Mouse (Mus musculus) stomach, embryonic 14.5 days (tissue): ENCODE measurements around the gene Pcdh15. TPM values are rescaled to one million over a fixed set of nuclear protein-coding genes. Genes with fewer than 3 reads are reported as not detected.
A peak's percentile ranks its signal among the peaks of the same experiment; 100 is the strongest.

Source experiments
- ATAC-seq: fragments of 200-750 bp; cut with Nextera tagmentation; 2 replicates; pipeline ENCODE4 v1.8.0; 2017; ENCODE audit warnings: low read depth, moderate TSS enrichment; ENCODE audit not compliant: insufficient number of reproducible peaks, insufficient read depth, low FRiP score
- H3K27ac ChIP-seq: fragments of 300-500 bp; sonication (generic); 2 replicates; pipeline ENCODE4 v1.5.1; 2014; ENCODE audit warnings: mild to moderate bottlenecking, low read length, moderate library complexity, mixed read lengths
- H3K27me3 ChIP-seq: fragments of 300-500 bp; sonication (generic); 2 replicates; pipeline ENCODE4 v1.6.1; 2014; ENCODE audit warnings: low read length, control low read depth, mixed read lengths; ENCODE audit not compliant: control insufficient read depth, insufficient read depth
- H3K36me3 ChIP-seq: fragments of 300-500 bp; sonication (generic); 2 replicates; pipeline ENCODE4 v1.6.1; 2014; ENCODE audit warnings: mild to moderate bottlenecking, control low read depth, low read length, moderate library complexity, mixed read lengths; ENCODE audit not compliant: control insufficient read depth, insufficient read depth
- H3K4me1 ChIP-seq: fragments of 300-500 bp; sonication (generic); 2 replicates; pipeline ENCODE4 v1.6.1; 2014; ENCODE audit warnings: low read length, control low read depth, mixed read lengths; ENCODE audit not compliant: control insufficient read depth, insufficient read depth
- H3K4me2 ChIP-seq: fragments of 300-500 bp; sonication (generic); replicated peaks from 2 replicates; pipeline ENCODE4 v1.6.1; 2014; ENCODE audit warnings: low read depth, low read length, control low read depth
- H3K4me3 ChIP-seq: fragments of 300-500 bp; sonication (generic); 2 replicates; pipeline ENCODE4 v1.5.1; 2014; ENCODE audit warnings: low read depth, low read length, control low read depth
- H3K9ac ChIP-seq: fragments of 300-500 bp; sonication (generic); replicated peaks from 2 replicates; pipeline ENCODE4 v1.6.1; 2014; ENCODE audit warnings: low read depth, mild to moderate bottlenecking, control low read depth, low read length, moderate library complexity, mixed read lengths
- H3K9me3 ChIP-seq: fragments of 300-500 bp; sonication (generic); 2 replicates; pipeline ENCODE4 v1.6.1; 2016; ENCODE audit warnings: low read depth, low read length, control low read depth; ENCODE audit not compliant: control insufficient read depth
- WGBS: fragments of 180-500 bp; shearing (Covaris S2); extraction: QIAGEN DNeasy Blood & Tissue Kit; methylation state at CpG from one replicate; pipeline ENCODE4 v1.1.7; 2014; 5-methylcytosine and 5-hydroxymethylcytosine counted together
- polyA plus RNA-seq: library from polyadenylated mRNA; unstranded; fragments of >200 nt; fragmentation: Nextera tagmentation; extraction: Ambion mirVana; gene quantifications from 2 replicates; pipeline ENCODE4 v1.2.1, GENCODE M21; 2014

The Pcdh15 gene
- polyA plus RNA-seq, 1 experiment from 2014 or later: 3.4 TPM

DNA sequence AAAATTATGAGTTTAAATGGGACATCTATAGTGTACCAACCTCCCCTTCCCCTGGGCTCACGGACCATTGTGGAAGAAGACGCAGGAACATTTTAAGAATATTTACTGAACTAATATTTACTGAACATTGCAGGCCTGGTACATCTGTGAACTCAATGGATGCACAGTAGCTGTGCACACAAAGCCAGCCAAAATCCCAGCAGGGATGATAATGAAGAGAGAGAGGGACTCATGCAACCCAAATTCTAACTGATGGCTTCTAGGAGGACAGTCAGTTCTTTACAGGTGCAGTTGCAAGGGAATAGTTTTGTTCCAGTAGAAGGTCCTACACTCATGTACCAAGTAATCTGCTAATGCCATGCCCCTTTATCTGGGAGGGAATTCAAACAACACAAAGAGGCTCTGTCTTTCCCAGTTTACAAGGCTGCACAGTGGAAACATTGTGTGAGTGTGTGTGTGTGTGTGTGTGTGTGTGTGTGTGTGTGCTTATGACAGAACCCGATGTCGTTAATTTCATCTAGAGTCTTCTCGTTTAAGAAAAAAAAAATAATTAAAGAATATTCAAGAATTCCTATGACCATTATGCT is 475.7 kb downstream of the Pcdh15 start:
- Histone ChIP-seq H3K9ac (no peak overlapping the region), H3K36me3 (no peaks in the 10 kb centered on the region), H3K27ac (no peak overlapping the region), H3K4me2 (no peak overlapping the region), H3K4me3 (no peak overlapping the region), H3K27me3 (no peaks in the 10 kb centered on the region), H3K9me3 (no peaks in the 10 kb centered on the region), H3K4me1 (no peaks in the 10 kb centered on the region)
- no peak for ATAC-seq
- 84% methylated on average over 5 of the region's 5 CpGs for WGBS

DNA sequence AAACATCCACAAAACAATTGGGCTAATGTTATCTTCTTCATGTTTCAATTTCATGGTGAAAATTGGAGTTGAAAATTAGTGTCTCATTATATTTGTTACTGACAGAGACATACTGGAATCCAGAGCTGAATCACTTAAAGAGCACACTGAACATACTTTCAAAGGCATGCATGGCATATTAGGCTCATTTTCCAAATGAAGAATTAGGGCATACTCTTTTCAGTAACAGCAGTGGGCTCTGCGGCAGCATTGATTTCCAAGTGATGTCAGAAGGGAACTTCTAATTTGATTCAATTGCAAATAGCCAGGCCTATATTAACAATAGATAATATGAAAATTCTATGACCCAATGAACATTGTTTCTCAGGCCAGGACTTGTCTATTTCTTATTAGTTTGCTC is 568.4 kb downstream of the Pcdh15 start:
- no peak overlapping the region for H3K4me3 ChIP-seq
- H3K27ac ChIP-seq: no peak overlapping the region
- no peak overlapping the region for H3K9ac ChIP-seq
- no peaks in the 10 kb centered on the region for H3K36me3 ChIP-seq
- H3K4me1 ChIP-seq: no peaks in the 10 kb centered on the region
- H3K9me3 ChIP-seq: no peaks in the 10 kb centered on the region
- no peak overlapping the region for H3K4me2 ChIP-seq
- no peak for ATAC-seq
- whole genome bisulfite sequencing: 82% methylated on average over 1 of the region's 1 CpGs
- H3K27me3 ChIP-seq: no peaks in the 10 kb centered on the region

DNA sequence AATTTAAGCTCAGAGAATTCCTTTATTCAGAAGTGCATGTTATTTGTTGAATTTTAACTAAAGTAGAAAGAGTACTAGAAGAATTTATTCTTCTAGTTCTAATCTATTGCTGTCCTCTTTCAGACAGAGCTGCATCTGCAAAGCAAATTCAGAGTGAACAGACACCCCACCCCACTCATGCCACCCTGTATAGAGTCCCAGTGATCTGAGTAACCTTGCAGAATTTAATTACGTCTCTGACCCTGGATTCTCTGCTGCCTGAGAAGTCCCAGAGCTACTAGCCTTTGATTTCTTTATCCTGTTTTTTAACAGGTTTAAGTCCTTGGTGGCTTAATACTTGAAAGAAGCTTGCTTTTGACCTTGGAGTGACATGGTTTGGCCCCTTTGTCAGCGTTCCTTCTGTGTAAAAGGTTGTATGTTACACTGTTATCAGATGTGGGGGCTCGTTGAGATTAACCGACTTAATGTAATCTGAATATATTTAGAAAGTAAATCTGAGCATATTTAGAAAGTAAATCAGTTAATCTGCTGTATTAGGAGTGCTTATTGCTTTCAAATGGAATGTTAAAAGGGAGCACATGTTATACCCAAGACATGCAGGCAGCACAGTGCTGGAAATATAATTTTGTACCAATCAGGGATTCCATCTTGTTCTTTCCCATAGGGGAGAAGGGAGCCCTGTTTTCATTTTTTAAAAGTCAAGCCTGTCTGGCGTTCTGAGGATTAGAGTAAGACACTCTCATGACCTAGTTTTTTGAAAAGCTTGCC is 601.6 kb downstream of the Pcdh15 start:
- Histone ChIP-seq H3K9me3 (no peaks in the 10 kb centered on the region), H3K27me3 (no peaks in the 10 kb centered on the region), H3K36me3 (no peaks in the 10 kb centered on the region), H3K4me3 (no peak overlapping the region), H3K4me1 (no peaks in the 10 kb centered on the region), H3K4me2 (no peak overlapping the region), H3K27ac (no peak overlapping the region), H3K9ac (no peak overlapping the region)
- peak; percentile 56; the same call in 1 of the 2 replicates for ATAC-seq
- 52% methylated on average over 5 of the region's 5 CpGs for WGBS

GRCm38 (mm10) chr10:73725566-73726240 is 626.6 kb downstream of the Pcdh15 start:
- WGBS: 67% methylated on average over 7 of the region's 7 CpGs
- Histone ChIP-seq H3K9ac (no peak overlapping the region), H3K9me3 (no peaks in the 10 kb centered on the region), H3K36me3 (no peaks in the 10 kb centered on the region), H3K27ac (no peak overlapping the region), H3K4me2 (no peak overlapping the region), H3K4me1 (no peaks in the 10 kb centered on the region), H3K4me3 (no peak overlapping the region), H3K27me3 (no peaks in the 10 kb centered on the region)
- ATAC-seq: peak; percentile 79; the same call in 1 of the 2 replicates

DNA sequence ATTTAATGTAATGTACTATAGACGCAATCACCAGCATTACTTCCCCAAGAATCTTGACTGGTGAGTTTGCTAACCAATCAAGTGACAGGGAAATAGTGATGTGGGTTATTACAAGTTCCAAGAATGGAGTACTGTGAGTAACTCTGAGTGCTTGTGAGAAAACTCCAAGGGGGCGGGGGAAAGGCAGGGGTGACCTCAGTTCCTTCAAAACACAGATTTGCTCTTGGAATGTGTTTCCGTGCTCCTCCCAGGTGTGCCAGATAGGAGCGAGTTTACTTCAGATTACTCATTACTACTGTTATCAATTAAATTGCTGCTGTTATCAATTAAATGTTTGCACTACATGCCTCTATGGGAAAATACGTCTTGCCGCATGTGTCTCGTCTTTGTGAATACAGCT is 634.1 kb downstream of the Pcdh15 start:
- Histone ChIP-seq H3K27ac (no peak overlapping the region), H3K4me2 (no peak overlapping the region), H3K9me3 (no peaks in the 10 kb centered on the region), H3K4me1 (no peaks in the 10 kb centered on the region), H3K36me3 (no peaks in the 10 kb centered on the region), H3K4me3 (no peak overlapping the region), H3K27me3 (no peaks in the 10 kb centered on the region), H3K9ac (no peak overlapping the region)
- 76% methylated on average over 7 of the region's 7 CpGs for WGBS
- peak; percentile 89 for ATAC-seq

DNA sequence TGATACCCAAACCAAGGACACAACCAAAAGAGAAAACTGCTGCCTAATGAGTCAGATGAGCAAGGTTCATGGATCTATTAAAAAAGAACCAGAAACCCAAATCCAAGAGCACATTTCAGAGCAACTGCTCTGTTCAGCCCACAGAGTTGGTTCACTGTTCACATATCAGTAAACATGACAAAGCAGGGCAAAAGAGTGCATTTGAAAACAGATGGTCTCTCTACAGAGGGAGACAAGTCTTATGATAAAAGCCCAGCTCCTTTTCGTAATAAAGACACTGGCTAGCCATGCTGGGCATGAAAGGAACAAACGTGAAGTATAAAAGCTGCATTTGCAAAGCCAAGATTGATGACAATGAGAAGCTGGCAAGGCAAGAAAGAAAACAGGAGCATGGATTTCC is 649.9 kb downstream of the Pcdh15 start:
- Histone ChIP-seq H3K4me3 (no peak overlapping the region), H3K9me3 (no peaks in the 10 kb centered on the region), H3K4me2 (no peak overlapping the region), H3K27me3 (no peaks in the 10 kb centered on the region), H3K9ac (no peak overlapping the region), H3K4me1 (no peaks in the 10 kb centered on the region), H3K27ac (no peak overlapping the region), H3K36me3 (no peaks in the 10 kb centered on the region)
- no peak for ATAC-seq
- WGBS: 53% methylated on average over 2 of the region's 2 CpGs

GRCm38 (mm10) chr10:73753876-73754275 is 654.7 kb downstream of the Pcdh15 start:
- Histone ChIP-seq H3K27ac (no peak overlapping the region), H3K9me3 (no peaks in the 10 kb centered on the region)
- 27% methylated on average over 3 of the region's 3 CpGs for WGBS

DNA sequence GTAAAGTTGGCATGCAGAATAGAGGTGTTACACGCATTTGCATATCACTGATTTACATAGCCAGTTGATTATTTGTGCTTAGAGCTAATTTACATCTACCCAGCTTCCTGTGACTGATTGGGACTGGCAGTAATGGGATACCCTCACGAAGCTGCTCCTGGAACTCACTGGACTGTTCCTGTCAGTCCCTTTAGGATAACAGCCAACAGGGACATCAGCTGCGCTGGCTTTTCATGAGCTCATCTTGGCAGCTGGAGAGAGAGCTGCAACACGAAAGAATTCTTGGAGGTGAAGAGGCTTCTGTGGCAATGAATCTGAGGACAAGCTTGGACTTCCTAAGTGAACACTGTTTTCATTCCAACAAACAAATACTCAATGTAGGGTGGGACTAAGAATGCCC is 683.8 kb downstream of the Pcdh15 start:
- Histone ChIP-seq H3K27me3 (no peaks in the 10 kb centered on the region), H3K4me2 (no peak overlapping the region), H3K36me3 (no peaks in the 10 kb centered on the region), H3K4me1 (no peaks in the 10 kb centered on the region), H3K9ac (no peak overlapping the region), H3K4me3 (no peak overlapping the region), H3K9me3 (no peaks in the 10 kb centered on the region), H3K27ac (no peak overlapping the region)
- WGBS: 54% methylated on average over 4 of the region's 4 CpGs
- ATAC-seq: no peak

More at GRCm38 (mm10) chr10:73753876-73754275, 654.7 kb downstream of the Pcdh15 start:
- Histone ChIP-seq H3K4me1 (no peaks in the 10 kb centered on the region), H3K4me3 (no peak overlapping the region), H3K4me2 (no peak overlapping the region), H3K27me3 (no peaks in the 10 kb centered on the region), H3K9ac (no peak overlapping the region), H3K36me3 (no peaks in the 10 kb centered on the region)
- no peak for ATAC-seq
